Mouse (Mus musculus): ENCODE results near the gene Rad51b.

- TF ChIP-seq GABPA (IDR thresholded peaks at IDR 0.05; ENCODE audit: insufficient replicate concordance, low read depth, low read length) (no peak), USF1 (IDR thresholded peaks at IDR 0.05; ENCODE audit: low read depth, low read length) (no peak), ETS1 (conservative IDR thresholded peaks at IDR 0.05; ENCODE audit: low read depth, low read length) (no peak), UBTF (IDR thresholded peaks at IDR 0.05; ENCODE audit: low read depth, low read length) (no peak), ZMIZ1 (IDR thresholded peaks at IDR 0.05; ENCODE audit: low read depth, low read length) (no peak), MAX (IDR thresholded peaks at IDR 0.05; ENCODE audit: low read length) (no peak), POLR2A (IDR thresholded peaks at IDR 0.05; ENCODE audit: low read depth, low read length) (no peak)
These were observed 464.1 kb downstream of the Rad51b start for GRCm38 (mm10) chr12:79761217-79761616.
